Mouse (Mus musculus) G1E (cell line): ENCODE results near the gene Lrrc10.

Source experiments
- CTCF ChIP-seq: IDR thresholded peaks from 2 replicates; pipeline ENCODE4 v1.5.1; 2012; ENCODE audit warnings: low read depth, low read length, inconsistent platforms, mixed read lengths
- GATA1 ChIP-seq: IDR thresholded peaks from 2 replicates; pipeline ENCODE4 v1.6.1; 2012; ENCODE audit warnings: borderline replicate concordance, low read length, inconsistent platforms, mixed read lengths
- TAL1 ChIP-seq: conservative IDR thresholded peaks from 2 replicates; pipeline ENCODE4 v1.6.1; 2012; ENCODE audit warnings: low read depth, low read length, inconsistent platforms, mixed read lengths

- TF ChIP-seq CTCF (no peak), TAL1 (no peak), GATA1 (no peak)
Measured at GRCm38 (mm10) chr10:117081914-117082359, 36.8 kb downstream of the Lrrc10 start.
